Mouse (Mus musculus) E14TG2a.4 (cell line): Measurements from ENCODE around the gene 1700037H04Rik.

Experiments
- CTCF ChIP-seq: conservative IDR thresholded peaks from 2 replicates; pipeline ENCODE4 v1.5.1; 2014; ENCODE audit warnings: low read length
- NANOG ChIP-seq: IDR thresholded peaks from 2 replicates; pipeline ENCODE4 v1.6.1; 2014; ENCODE audit warnings: borderline replicate concordance, low read length, mixed read lengths
- POU5F1 ChIP-seq: IDR thresholded peaks from 2 replicates; pipeline ENCODE4 v1.6.1; 2014; ENCODE audit warnings: low read length, borderline replicate concordance

DNA sequence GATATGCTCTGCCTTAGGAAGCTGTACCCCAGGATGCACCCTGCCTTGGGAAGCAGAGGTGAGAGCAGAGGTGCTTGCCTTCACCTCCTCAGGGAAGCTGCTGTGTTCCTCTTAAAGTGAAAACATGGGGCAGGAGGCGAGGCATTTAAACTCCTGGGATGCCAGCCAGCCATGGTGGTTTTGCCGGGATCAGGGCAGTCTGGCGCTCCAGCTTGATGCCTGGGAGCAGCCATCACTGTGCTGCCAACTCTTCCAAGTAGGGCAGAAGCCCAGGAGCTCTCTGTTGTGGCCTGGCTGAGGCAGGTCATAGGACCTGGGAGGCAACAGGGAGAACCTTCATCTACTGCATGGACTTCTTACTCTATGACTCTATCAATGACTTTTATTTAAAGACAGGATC lies 41.4 kb upstream of the 1700037H04Rik start:
- TF ChIP-seq CTCF (no peak), NANOG (no peak), POU5F1 (no peak)
